Mouse (Mus musculus) C2C12 (cell line): Measurements from ENCODE around the gene Spata31d1b. TPM values are rescaled to one million over a fixed set of nuclear protein-coding genes. Genes with fewer than 3 reads are reported as not detected.

Experiments
- H3K27me3 ChIP-seq: one replicate; pipeline ENCODE4 v1.6.1; 2011; ENCODE audit not compliant: control insufficient read depth, insufficient read depth, insufficient read length
- H3K36me3 ChIP-seq: one replicate; pipeline ENCODE4 v1.6.1; 2011; ENCODE audit not compliant: control insufficient read depth, insufficient read depth
- H3K4me3 ChIP-seq: one replicate; pipeline ENCODE4 v1.5.1; 2011; ENCODE audit warnings: mild to moderate bottlenecking, control low read depth; ENCODE audit not compliant: poor library complexity, insufficient read depth, severe bottlenecking
- H3K79me2 ChIP-seq: one replicate; pipeline ENCODE4 v1.6.1; 2011; ENCODE audit not compliant: control insufficient read depth, insufficient read depth
- H3K79me3 ChIP-seq: one replicate; pipeline ENCODE4 v1.6.1; 2011; ENCODE audit warnings: low read depth, control low read depth
- H3ac ChIP-seq: one replicate; pipeline ENCODE3; 2011; ENCODE audit warnings: low read depth; ENCODE audit not compliant: control insufficient read depth, insufficient read length
- CEBPB ChIP-seq: IDR thresholded peaks from one replicate; pipeline ENCODE4 v1.6.1; 2011; ENCODE audit warnings: low read depth, mild to moderate bottlenecking, control low read depth, moderate library complexity
- CTCF ChIP-seq: IDR thresholded peaks from one replicate; pipeline ENCODE4 v1.5.1; 2011; ENCODE audit not compliant: control insufficient read depth, insufficient read depth, insufficient read length
- FOSL1 ChIP-seq: IDR thresholded peaks from one replicate; pipeline ENCODE4 v1.8.0; 2011; ENCODE audit warnings: mild to moderate bottlenecking, low read length; ENCODE audit not compliant: poor library complexity, insufficient read depth, severe bottlenecking
- MAX ChIP-seq: IDR thresholded peaks from one replicate; pipeline ENCODE4 v1.6.1; 2011; ENCODE audit warnings: mild to moderate bottlenecking, control low read depth
- MYOD1 ChIP-seq: IDR thresholded peaks from one replicate; pipeline ENCODE4 v1.6.1; 2011; ENCODE audit warnings: low read depth; ENCODE audit not compliant: control insufficient read depth, insufficient read length
- MYOG ChIP-seq: IDR thresholded peaks from one replicate; pipeline ENCODE4 v1.6.1; 2011; ENCODE audit not compliant: control insufficient read depth, insufficient read length; ENCODE audit errors: extremely low read depth
- USF1 ChIP-seq: IDR thresholded peaks from one replicate; pipeline ENCODE4 v1.6.1; 2011; ENCODE audit warnings: low read depth, mild to moderate bottlenecking, control low read depth, moderate library complexity
- polyA plus RNA-seq: library from polyadenylated mRNA; unstranded; fragments of >200 nt; fragmentation: generic; extraction: Trizol; gene quantifications from one replicate; pipeline ENCODE4 v1.2.1, GENCODE M21; 2012; ENCODE audit warnings: missing spikeins

The Spata31d1b gene
- polyA plus RNA-seq, 1 experiment, result not detected

DNA sequence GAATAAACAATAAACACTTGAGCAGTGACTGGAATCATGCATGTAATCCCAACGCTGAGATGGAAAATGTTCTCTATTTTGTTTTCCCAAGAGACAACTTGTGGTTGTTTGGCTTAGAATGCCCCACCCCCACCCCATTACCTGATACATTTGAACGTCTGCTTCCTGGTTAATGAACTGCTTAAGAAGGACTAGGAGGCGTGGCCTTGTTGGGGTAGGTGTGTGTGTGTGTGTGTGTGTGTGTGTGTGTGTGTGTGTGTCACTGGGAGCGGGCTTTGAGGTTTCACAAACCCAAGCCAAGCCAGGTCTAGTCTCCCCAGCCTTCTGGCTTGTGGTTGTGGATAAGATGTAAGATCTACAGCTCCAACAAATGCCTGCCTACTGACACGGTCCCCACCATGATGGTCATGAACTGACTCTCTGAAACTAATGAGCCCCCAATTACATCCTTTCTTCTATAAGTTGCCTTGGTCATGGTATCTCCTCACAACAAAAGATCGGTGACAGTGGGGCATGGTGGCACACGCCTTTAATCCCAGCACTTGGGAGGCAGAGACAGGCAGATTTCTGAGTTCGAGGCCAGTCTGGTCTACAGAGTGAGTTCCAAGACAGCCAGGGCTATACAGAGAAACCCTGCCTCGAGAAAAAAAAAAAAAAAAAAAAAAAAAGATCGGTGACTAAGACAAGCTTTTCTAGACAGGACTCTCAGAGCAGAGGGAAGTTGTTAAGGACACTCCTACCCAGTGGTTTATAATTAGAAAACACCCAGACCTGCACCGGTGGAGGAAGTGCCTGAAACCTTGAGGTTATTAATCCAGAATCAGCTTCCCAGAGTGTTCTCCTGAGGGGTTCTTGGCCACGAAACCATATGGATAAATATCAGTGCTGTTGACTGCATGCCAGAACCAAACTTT, 35.5 kb upstream of the Spata31d1b start:
- no peak for TF ChIP-seq USF1
- no peak for TF ChIP-seq FOSL1
- no peak for TF ChIP-seq MAX
- TF ChIP-seq CEBPB, result no peak
- TF ChIP-seq MYOG, result no peak
- TF ChIP-seq MYOD1, result no peak
- H3K79me2 ChIP-seq, result no peaks in the 10 kb centered on the region
- H3K79me3 ChIP-seq, result no peaks in the 10 kb centered on the region
- H3ac ChIP-seq, result no peak overlapping the region
- H3K36me3 ChIP-seq, result no peaks in the 10 kb centered on the region
- no peaks in the 10 kb centered on the region for H3K27me3 ChIP-seq
- H3K4me3 ChIP-seq, result no peak overlapping the region

DNA sequence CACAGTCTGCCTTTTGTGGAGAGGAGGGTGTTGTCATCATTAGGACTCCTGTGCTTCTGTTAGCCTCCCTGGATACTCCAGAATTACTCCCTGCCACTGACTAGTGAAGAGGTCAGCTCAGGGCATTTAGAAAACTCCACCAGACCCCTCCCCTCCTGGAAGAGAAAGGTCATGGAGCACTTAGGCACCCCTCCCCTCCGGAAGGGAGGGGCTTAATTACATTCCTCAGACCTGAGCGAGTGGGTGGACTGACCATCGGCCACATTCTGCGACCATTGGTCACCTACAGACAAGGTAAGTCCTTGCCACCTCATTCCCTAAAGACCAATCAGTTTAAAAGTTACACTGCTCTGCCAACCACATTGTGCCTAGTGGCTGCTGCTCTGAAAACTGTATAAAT, 32.8 kb upstream of the Spata31d1b start:
- no peak overlapping the region for H3K4me3 ChIP-seq
- H3K79me2 ChIP-seq, result no peaks in the 10 kb centered on the region
- no peaks in the 10 kb centered on the region for H3K36me3 ChIP-seq
- no peak overlapping the region for H3ac ChIP-seq
- peaks cover 5% of the 10 kb centered on the region for H3K27me3 ChIP-seq
- H3K79me3 ChIP-seq, result no peaks in the 10 kb centered on the region
- TF ChIP-seq CTCF (no peak), FOSL1 (no peak), USF1 (no peak), MAX (no peak), MYOG (no peak), MYOD1 (no peak), CEBPB (no peak)

DNA sequence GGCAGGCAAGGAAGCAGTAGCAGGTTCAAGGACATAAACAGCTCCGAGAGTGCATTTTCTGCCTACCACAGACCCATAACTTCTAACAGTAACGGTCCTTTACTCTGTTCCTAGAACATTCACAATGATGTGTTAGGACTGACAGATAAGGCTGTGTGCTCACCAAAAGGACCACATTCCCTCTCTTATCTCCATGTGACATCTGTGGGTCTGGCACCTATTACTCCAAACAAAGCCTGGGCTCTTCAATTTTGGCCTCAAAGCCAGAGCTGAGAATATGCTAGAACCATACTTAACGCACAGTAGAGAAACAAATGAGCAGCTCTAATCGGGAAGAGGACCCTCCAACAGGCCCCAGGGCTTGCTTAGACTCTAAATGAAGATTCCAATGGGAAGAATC, 32.2 kb upstream of the Spata31d1b start:
- Histone ChIP-seq H3K4me3 (no peak overlapping the region), H3K79me2 (no peaks in the 10 kb centered on the region)
- no peak for TF ChIP-seq FOSL1
- TF ChIP-seq MYOD1, result no peak
- no peak for TF ChIP-seq MYOG
- TF ChIP-seq MAX, result no peak
- no peak for TF ChIP-seq CEBPB
- no peak for TF ChIP-seq USF1
- TF ChIP-seq CTCF, result no peak

DNA sequence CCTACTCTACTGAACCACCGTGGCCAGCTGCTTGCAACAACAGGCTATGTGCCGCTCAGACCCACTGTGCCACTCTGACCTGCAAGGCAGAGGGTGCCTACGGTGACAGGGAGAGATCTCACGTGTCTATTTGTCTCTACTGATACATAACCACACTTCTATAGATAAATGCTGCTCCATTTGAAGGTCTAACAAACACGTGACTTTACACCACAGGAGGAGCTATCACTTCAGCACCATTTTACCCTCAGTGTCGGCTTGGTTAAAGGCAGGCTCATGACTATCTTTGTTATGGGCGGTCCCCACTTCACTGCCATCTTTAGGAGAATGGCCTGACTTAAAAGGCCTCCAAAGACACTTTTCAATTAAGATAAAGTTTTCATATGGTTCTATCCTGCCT, 29.5 kb upstream of the Spata31d1b start:
- no peaks in the 10 kb centered on the region for H3K79me3 ChIP-seq
- no peak overlapping the region for H3K4me3 ChIP-seq
- no peaks in the 10 kb centered on the region for H3K79me2 ChIP-seq
- peaks cover 5% of the 10 kb centered on the region for H3K27me3 ChIP-seq
- TF ChIP-seq CEBPB (no peak), USF1 (peak; percentile 24)
- H3ac ChIP-seq, result no peak overlapping the region
- H3K36me3 ChIP-seq, result no peaks in the 10 kb centered on the region

More for the DNA sequence above, 32.2 kb upstream of the Spata31d1b start:
- Histone ChIP-seq H3K79me3 (no peaks in the 10 kb centered on the region), H3ac (no peak overlapping the region), H3K36me3 (no peaks in the 10 kb centered on the region), H3K27me3 (peaks cover 5% of the 10 kb centered on the region)

DNA sequence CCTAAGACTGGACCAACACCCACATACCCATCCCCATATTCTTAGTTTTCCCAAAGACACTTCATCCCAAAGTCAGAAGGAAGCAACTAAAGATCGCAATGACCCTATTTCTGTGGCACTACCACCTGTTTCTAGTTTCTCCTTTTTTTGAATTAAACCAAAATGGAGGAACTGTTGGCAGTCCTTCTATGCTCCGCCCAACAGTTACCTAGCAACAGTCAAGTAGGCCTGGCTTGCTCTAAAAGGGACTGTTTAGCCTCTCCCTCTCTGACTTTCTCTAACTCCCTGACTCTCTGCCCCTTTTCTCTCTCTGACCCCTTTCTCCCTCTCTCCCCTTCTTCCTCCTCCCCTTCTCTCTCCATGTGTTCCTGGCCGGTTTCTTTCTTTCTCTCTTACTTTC, 26.8 kb upstream of the Spata31d1b start:
- no peak for TF ChIP-seq USF1
- no peak for TF ChIP-seq FOSL1
- no peak for TF ChIP-seq CTCF
- TF ChIP-seq CEBPB, result no peak
- no peak for TF ChIP-seq MAX
- TF ChIP-seq MYOD1, result no peak
- no peak for TF ChIP-seq MYOG
- Histone ChIP-seq H3ac (no peak overlapping the region), H3K36me3 (no peaks in the 10 kb centered on the region), H3K27me3 (peaks cover 13% of the 10 kb centered on the region), H3K4me3 (no peak overlapping the region), H3K79me2 (no peaks in the 10 kb centered on the region), H3K79me3 (no peaks in the 10 kb centered on the region)

DNA sequence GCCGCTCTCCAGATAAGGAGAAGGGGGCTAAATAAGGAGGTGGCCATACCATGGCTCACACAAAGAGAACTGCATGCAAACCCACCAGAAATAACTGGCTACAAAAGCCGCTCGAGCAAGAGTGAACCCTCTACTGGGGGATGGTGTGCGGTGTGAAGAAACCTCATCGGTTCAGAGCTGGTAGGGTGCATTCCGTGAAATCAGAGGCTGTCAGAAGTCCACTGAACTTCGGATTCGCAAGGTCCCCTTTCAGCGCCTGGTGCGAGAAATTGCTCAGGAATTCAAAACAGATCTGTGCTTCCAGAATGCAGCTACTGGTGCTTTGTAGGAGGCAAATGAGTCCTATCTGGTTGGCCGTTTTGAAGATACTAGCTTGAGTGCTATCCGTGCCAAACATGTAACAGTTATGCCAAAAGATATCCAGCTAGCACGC, 23.7 kb upstream of the Spata31d1b start:
- Histone ChIP-seq H3K4me3 (no peak overlapping the region), H3K27me3 (peaks cover 8% of the 10 kb centered on the region), H3K36me3 (no peaks in the 10 kb centered on the region), H3ac (no peak overlapping the region), H3K79me2 (no peaks in the 10 kb centered on the region), H3K79me3 (no peaks in the 10 kb centered on the region)
- no peak for TF ChIP-seq CEBPB
- TF ChIP-seq MYOD1, result no peak
- no peak for TF ChIP-seq MAX
- no peak for TF ChIP-seq CTCF
- no peak for TF ChIP-seq USF1
- no peak for TF ChIP-seq FOSL1
- TF ChIP-seq MYOG, result no peak
